Mouse (Mus musculus) gastrocnemius, adult 2 months (tissue): ENCODE measurements around the gene Adcyap1r1. TPM values are rescaled to one million over a fixed set of nuclear protein-coding genes. Genes with fewer than 3 reads are reported as not detected.

ENCODE experiments used
- DNase-seq: peaks from one replicate; pipeline ENCODE4 v3.0.0; 2022
- H3K27ac ChIP-seq: fragments of 200-600 bp; 2 replicates; pipeline ENCODE4 v1.8.1; 2022; ENCODE audit warnings: mild to moderate bottlenecking
- H3K4me3 ChIP-seq: fragments of 200-600 bp; 2 replicates; pipeline ENCODE4 v1.8.1; 2022; ENCODE audit warnings: mild to moderate bottlenecking, moderate library complexity
- CTCF ChIP-seq: fragments of 200-600 bp; IDR thresholded peaks from 2 replicates; pipeline ENCODE4 v1.8.1; 2022; ENCODE audit warnings: antibody characterized with exemption, mild to moderate bottlenecking, moderate library complexity
- intact Hi-C: fragments of 180-260 bp; cut with DNase I; formaldehyde crosslinking; loops from one replicate; pipeline ENCODE4 v1.15.1; 2025
- total RNA-seq, 2 experiments: library from RNA; stranded (reverse); gene quantifications; 2 replicates each; pipeline ENCODE4 v1.2.3; 2021

The Adcyap1r1 gene
- total RNA-seq, 2 experiments from 2014 or later, result 0.87 to 0.92 TPM

GRCm38 (mm10) chr6:55458156-55458555 lies 6.4 kb downstream of the Adcyap1r1 start:
- intact Hi-C loops, result no loop called here

GRCm38 (mm10) chr6:55459545-55460397 lies 8.0 kb downstream of the Adcyap1r1 start:
- DNase-seq, result no peak
- H3K4me3 ChIP-seq, result no peak overlapping the region
- intact Hi-C loops, result loop anchor here (5.0 kb wide), 1 partner anchor 67 kb away; no protein-coding TSS in a partner anchor
- no peak overlapping the region for H3K27ac ChIP-seq
- no peak for TF ChIP-seq CTCF

More at GRCm38 (mm10) chr6:55458156-55458555, 6.4 kb downstream of the Adcyap1r1 start:
- H3K4me3 ChIP-seq, result no peak overlapping the region
- no peak for DNase-seq
- TF ChIP-seq CTCF, result peak; percentile 15; the same call in 1 of the 2 replicates
- no peak overlapping the region for H3K27ac ChIP-seq

GRCm38 (mm10) chr6:55461141-55461540 lies 9.4 kb downstream of the Adcyap1r1 start:
- intact Hi-C loops, result loop anchor here (1.0 to 5.0 kb wide), 2 partner anchors 44 to 69 kb away; no protein-coding TSS in a partner anchor
- peak; percentile 85 for TF ChIP-seq CTCF
- DNase-seq, result no peak
- H3K4me3 ChIP-seq, result no peak overlapping the region
- H3K27ac ChIP-seq, result no peak overlapping the region

GRCm38 (mm10) chr6:55461678-55462077 lies 9.9 kb downstream of the Adcyap1r1 start:
- no peak for DNase-seq
- H3K27ac ChIP-seq, result no peak overlapping the region
- no peak for TF ChIP-seq CTCF
- intact Hi-C loops, result loop anchor here (1.0 to 5.0 kb wide), 2 partner anchors 44 to 69 kb away; no protein-coding TSS in a partner anchor
- H3K4me3 ChIP-seq, result no peak overlapping the region

DNA sequence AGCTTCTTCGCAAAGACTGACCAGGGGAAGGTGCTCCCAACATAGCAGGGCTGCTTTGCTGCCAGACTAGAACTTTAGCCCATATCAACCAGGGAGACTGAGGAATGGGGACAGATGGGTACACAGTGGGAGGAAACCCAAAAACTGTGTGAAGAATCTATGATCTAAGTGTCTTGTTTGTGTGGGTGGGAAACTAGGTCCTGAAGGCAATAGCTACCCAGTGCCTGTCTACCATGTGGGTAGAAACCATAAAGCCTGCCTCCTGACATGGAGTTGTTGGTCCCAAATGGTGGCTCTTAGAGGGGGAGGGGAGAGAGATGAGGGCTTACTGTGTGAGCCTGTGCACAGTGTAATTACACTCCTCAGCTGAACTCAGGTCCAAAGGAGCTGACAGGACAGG lies 10.6 kb downstream of the Adcyap1r1 start:
- Histone ChIP-seq H3K4me3 (no peak overlapping the region), H3K27ac (no peak overlapping the region)
- intact Hi-C loops, result loop anchor here (5.0 kb wide), 1 partner anchor 70 kb away; no protein-coding TSS in a partner anchor
- DNase-seq, result no peak
- TF ChIP-seq CTCF, result no peak

DNA sequence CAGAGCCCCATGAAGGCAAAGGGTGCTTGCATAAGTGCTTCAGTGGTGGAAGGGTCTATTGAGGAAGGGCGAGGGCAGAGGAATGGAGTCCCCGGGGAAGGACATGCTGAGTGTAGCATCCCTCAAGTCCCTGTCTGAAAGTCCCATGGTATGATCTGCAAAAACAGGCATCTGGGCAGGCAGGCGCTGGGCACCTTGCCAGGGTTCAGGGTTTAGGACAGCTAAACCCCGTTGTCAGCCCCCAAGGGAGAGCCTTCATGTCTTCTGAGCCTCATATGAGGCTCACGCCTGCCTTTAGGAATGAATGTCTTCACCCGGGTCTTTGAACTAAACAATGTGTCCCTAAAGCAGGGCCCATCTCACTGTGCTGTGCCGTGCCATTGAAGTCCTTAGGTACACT lies 12.2 kb downstream of the Adcyap1r1 start:
- DNase-seq, result peak; percentile 36
- intact Hi-C loops, result loop anchor here (5.0 kb wide), 1 partner anchor 72 kb away; no protein-coding TSS in a partner anchor
- no peak for TF ChIP-seq CTCF
- H3K27ac ChIP-seq, result no peak overlapping the region
- H3K4me3 ChIP-seq, result no peak overlapping the region

DNA sequence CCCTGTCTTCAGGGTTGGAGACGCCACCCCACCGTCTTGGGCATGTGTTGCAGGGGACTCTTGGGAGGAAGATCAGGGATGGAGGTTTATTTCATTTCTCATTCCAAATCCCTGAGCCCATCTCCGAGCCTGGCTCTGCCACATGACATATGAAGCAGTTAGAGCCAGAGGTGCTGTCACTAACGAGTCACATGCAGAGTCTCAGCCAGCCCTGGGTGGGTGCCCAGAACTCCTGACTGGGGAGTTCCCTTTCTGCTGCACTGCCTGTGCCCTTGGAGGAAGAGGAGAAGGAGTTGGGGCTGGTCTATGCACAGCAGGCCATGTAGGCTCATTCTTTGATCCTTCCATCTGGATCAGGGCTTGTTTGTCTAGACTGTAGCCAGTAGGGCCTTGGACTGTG lies 13.5 kb downstream of the Adcyap1r1 start:
- TF ChIP-seq CTCF, result no peak
- Histone ChIP-seq H3K27ac (peak overlapping the region; percentile 35; the same call in 1 of the 2 replicates), H3K4me3 (no peak overlapping the region)
- intact Hi-C loops, result no loop called here
- peak; percentile 89 for DNase-seq

DNA sequence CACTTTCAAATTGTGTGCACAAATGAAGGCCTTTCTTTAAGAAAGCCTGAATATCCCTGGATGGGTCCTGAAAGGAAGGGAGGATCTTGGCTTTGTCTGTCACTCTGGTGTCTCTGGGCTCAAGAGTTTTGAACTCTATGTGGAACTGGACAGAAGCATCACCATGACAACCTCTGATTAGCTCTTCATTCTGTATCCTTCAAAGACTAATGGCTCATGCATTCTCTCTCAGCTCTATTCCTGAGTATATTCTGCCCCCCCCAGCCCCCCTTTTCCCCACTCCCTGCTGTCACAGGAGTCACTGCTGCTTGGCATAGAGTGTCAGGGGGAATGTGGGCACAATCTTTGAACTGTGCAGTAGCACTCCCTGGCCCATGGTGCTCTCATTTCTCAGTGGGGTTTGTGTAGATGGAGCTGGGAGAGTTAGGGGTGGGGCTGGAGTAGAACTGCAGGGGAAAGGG lies 14.6 kb downstream of the Adcyap1r1 start:
- no peak for TF ChIP-seq CTCF
- no peak for DNase-seq
- intact Hi-C loops, result no loop called here
- no peak overlapping the region for H3K4me3 ChIP-seq
- no peak overlapping the region for H3K27ac ChIP-seq

- no peak overlapping the region for H3K4me3 ChIP-seq
- DNase-seq, result no peak
- intact Hi-C loops, result no loop called here
- TF ChIP-seq CTCF, result no peak
- no peak overlapping the region for H3K27ac ChIP-seq
Observed at GRCm38 (mm10) chr6:55470691-55471090, 18.9 kb downstream of the Adcyap1r1 start.

DNA sequence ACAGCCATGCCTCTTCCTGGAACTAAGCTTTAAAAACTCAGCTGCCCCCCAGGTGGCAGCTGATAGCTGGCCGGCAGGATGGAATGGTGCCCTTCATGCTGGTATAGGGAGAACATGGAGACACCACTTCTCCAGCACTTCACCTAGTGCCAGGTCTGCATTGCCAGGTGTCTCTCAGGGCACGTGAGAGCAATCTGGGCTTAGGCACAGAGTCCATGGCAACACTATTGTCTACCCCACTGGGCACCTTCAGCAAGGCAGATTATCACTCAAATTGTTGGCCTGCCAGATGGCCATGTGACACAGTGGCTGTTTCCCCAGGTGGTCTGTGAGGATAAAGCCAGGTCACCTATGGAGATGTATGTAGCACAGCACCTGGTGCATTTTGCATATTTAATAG lies 20.6 kb downstream of the Adcyap1r1 start:
- intact Hi-C loops, result no loop called here
- TF ChIP-seq CTCF, result no peak
- no peak overlapping the region for H3K4me3 ChIP-seq
- H3K27ac ChIP-seq, result no peak overlapping the region
- no peak for DNase-seq

GRCm38 (mm10) chr6:55480988-55481387 lies 29.2 kb downstream of the Adcyap1r1 start:
- no peak for DNase-seq
- Histone ChIP-seq H3K27ac (no peak overlapping the region), H3K4me3 (no peak overlapping the region)
- TF ChIP-seq CTCF, result no peak
- intact Hi-C loops, result no loop called here

- no peak overlapping the region for H3K4me3 ChIP-seq
- no peak for TF ChIP-seq CTCF
- H3K27ac ChIP-seq, result peak overlapping the region; percentile 46; the same call in 1 of the 2 replicates
- intact Hi-C loops, result no loop called here
- DNase-seq, result no peak
Observed at GRCm38 (mm10) chr6:55482471-55482870, 30.7 kb downstream of the Adcyap1r1 start.

- Histone ChIP-seq H3K27ac (peak overlapping the region; percentile 28; the same call in 1 of the 2 replicates), H3K4me3 (no peak overlapping the region)
- no peak for TF ChIP-seq CTCF
- no peak for DNase-seq
- intact Hi-C loops, result no loop called here
Observed at GRCm38 (mm10) chr6:55483360-55483759, 31.6 kb downstream of the Adcyap1r1 start.
